Mouse (Mus musculus): ENCODE results near the gene Nrxn2. TPM values are rescaled to one million over a fixed set of nuclear protein-coding genes. Genes with fewer than 3 reads are reported as not detected.

The Nrxn2 gene
- polyA plus RNA-seq, 1 experiment from 2014 or later = 16.0 TPM

- Histone ChIP-seq H3K27me3 (no peaks in the 10 kb centered on the region), H3K36me3 (0 out of 2 replicates have a peak, but pooled peaks cover under 1% of the 10 kb centered on the region), H3K4me2 (replicated peaks) (no peak overlapping the region), H3K9ac (replicated peaks) (0 out of 2 replicates have a peak overlapping the region, but pooled peaks have one; percentile 28), H3K9me3 (0 out of 2 replicates have a peak, but pooled peaks cover 2% of the 10 kb centered on the region), H3K27ac (replicated peaks) (peak overlapping the region; percentile 76), H3K4me1 (peaks cover 43% of the 10 kb centered on the region), H3K4me3 (no peak overlapping the region)
- ATAC-seq (ENCODE audit: low FRiP score, low read depth) = peak; percentile 35; the same call in 1 of the 2 replicates
- WGBS = 41% methylated on average over 10 of the region's 10 CpGs
These were observed 46.0 kb downstream of the Nrxn2 start for GRCm38 (mm10) chr19:6464306-6465071.

- ATAC-seq (ENCODE audit: low FRiP score, low read depth) = peak; percentile 73
- peak overlapping the region; percentile 76 for H3K27ac ChIP-seq (replicated peaks)
- 0 out of 2 replicates have a peak, but pooled peaks cover 2% of the 10 kb centered on the region for H3K9me3 ChIP-seq
- H3K9ac ChIP-seq (replicated peaks) = no peak overlapping the region
- no peak overlapping the region for H3K4me2 ChIP-seq (replicated peaks)
- H3K4me3 ChIP-seq = no peak overlapping the region
- H3K36me3 ChIP-seq = no peaks in the 10 kb centered on the region
- H3K4me1 ChIP-seq = peaks cover 44% of the 10 kb centered on the region
- H3K27me3 ChIP-seq = no peaks in the 10 kb centered on the region
- WGBS = 26% methylated on average over 5 of the region's 5 CpGs
These were observed 46.6 kb downstream of the Nrxn2 start for GRCm38 (mm10) chr19:6465090-6465489.

- Histone ChIP-seq H3K4me1 (peaks cover 44% of the 10 kb centered on the region), H3K36me3 (no peaks in the 10 kb centered on the region; the same call in 1 of the 2 replicates)
These were observed 48.4 kb downstream of the Nrxn2 start for GRCm38 (mm10) chr19:6466945-6467344.

GRCm38 (mm10) chr19:6467374-6467979, 48.9 kb downstream of the Nrxn2 start:
- Histone ChIP-seq H3K36me3 (peaks cover 4% of the 10 kb centered on the region), H3K4me2 (replicated peaks) (no peak overlapping the region), H3K4me3 (no peak overlapping the region), H3K9ac (replicated peaks) (no peak overlapping the region), H3K9me3 (0 out of 2 replicates have a peak, but pooled peaks cover 2% of the 10 kb centered on the region), H3K27ac (replicated peaks) (no peak overlapping the region), H3K4me1 (peaks cover 42% of the 10 kb centered on the region), H3K27me3 (no peaks in the 10 kb centered on the region)
- 88% methylated on average over 15 of the region's 15 CpGs for WGBS
- ATAC-seq (ENCODE audit: low FRiP score, low read depth) = no peak

More at GRCm38 (mm10) chr19:6466945-6467344, 48.4 kb downstream of the Nrxn2 start:
- Histone ChIP-seq H3K9me3 (0 out of 2 replicates have a peak, but pooled peaks cover 2% of the 10 kb centered on the region), H3K27me3 (no peaks in the 10 kb centered on the region), H3K4me3 (no peak overlapping the region), H3K27ac (replicated peaks) (no peak overlapping the region), H3K4me2 (replicated peaks) (no peak overlapping the region), H3K9ac (replicated peaks) (no peak overlapping the region)
- ATAC-seq (ENCODE audit: low FRiP score, low read depth) = no peak
- 92% methylated on average over 3 of the region's 3 CpGs for WGBS

- Histone ChIP-seq H3K4me2 (replicated peaks) (no peak overlapping the region), H3K27ac (replicated peaks) (no peak overlapping the region), H3K4me3 (no peak overlapping the region), H3K36me3 (peaks cover 14% of the 10 kb centered on the region), H3K27me3 (no peaks in the 10 kb centered on the region), H3K9me3 (0 out of 2 replicates have a peak, but pooled peaks cover 2% of the 10 kb centered on the region), H3K4me1 (peaks cover 16% of the 10 kb centered on the region), H3K9ac (replicated peaks) (no peak overlapping the region)
- WGBS = 88% methylated on average over 5 of the region's 5 CpGs
- ATAC-seq (ENCODE audit: low FRiP score, low read depth) = no peak
These were observed 53.1 kb downstream of the Nrxn2 start for GRCm38 (mm10) chr19:6471630-6472029.

GRCm38 (mm10) chr19:6472821-6473220, 54.3 kb downstream of the Nrxn2 start:
- Histone ChIP-seq H3K27me3 (no peaks in the 10 kb centered on the region), H3K27ac (replicated peaks) (no peak overlapping the region), H3K9ac (replicated peaks) (no peak overlapping the region), H3K4me3 (no peak overlapping the region), H3K4me1 (peaks cover 16% of the 10 kb centered on the region), H3K36me3 (peaks cover 18% of the 10 kb centered on the region), H3K4me2 (replicated peaks) (no peak overlapping the region), H3K9me3 (no peaks in the 10 kb centered on the region)
- WGBS = 90% methylated on average over 9 of the region's 9 CpGs
- no peak for ATAC-seq (ENCODE audit: low FRiP score, low read depth)

GRCm38 (mm10) chr19:6474706-6475105, 56.2 kb downstream of the Nrxn2 start:
- WGBS = 49% methylated on average over 15 of the region's 15 CpGs
- H3K4me2 ChIP-seq (replicated peaks) = no peak overlapping the region
- peaks cover 18% of the 10 kb centered on the region for H3K36me3 ChIP-seq
- H3K9me3 ChIP-seq = no peaks in the 10 kb centered on the region
- no peak overlapping the region for H3K4me3 ChIP-seq
- H3K27me3 ChIP-seq = no peaks in the 10 kb centered on the region
- H3K27ac ChIP-seq (replicated peaks) = no peak overlapping the region
- H3K4me1 ChIP-seq = peaks cover 10% of the 10 kb centered on the region
- no peak for ATAC-seq (ENCODE audit: low FRiP score, low read depth)
- no peak overlapping the region; the same call in 1 of the 2 replicates for H3K9ac ChIP-seq (replicated peaks)

GRCm38 (mm10) chr19:6475129-6475528, 56.6 kb downstream of the Nrxn2 start:
- H3K9ac ChIP-seq (replicated peaks) = no peak overlapping the region; the same call in 1 of the 2 replicates
- H3K36me3 ChIP-seq = peaks cover 18% of the 10 kb centered on the region
- WGBS = 50% methylated on average over 5 of the region's 5 CpGs
- no peak overlapping the region for H3K27ac ChIP-seq (replicated peaks)
- no peaks in the 10 kb centered on the region for H3K27me3 ChIP-seq
- no peak overlapping the region for H3K4me3 ChIP-seq
- H3K9me3 ChIP-seq = no peaks in the 10 kb centered on the region
- H3K4me1 ChIP-seq = peaks cover 10% of the 10 kb centered on the region
- H3K4me2 ChIP-seq (replicated peaks) = no peak overlapping the region
- ATAC-seq (ENCODE audit: low FRiP score, low read depth) = no peak

GRCm38 (mm10) chr19:6477007-6477406, 58.5 kb downstream of the Nrxn2 start:
- WGBS = 75% methylated on average over 4 of the region's 4 CpGs
- Histone ChIP-seq H3K9me3 (no peaks in the 10 kb centered on the region), H3K4me1 (peaks cover 10% of the 10 kb centered on the region), H3K27me3 (no peaks in the 10 kb centered on the region; the same call in 1 of the 2 replicates), H3K9ac (replicated peaks) (no peak overlapping the region), H3K27ac (replicated peaks) (no peak overlapping the region), H3K36me3 (peaks cover 26% of the 10 kb centered on the region), H3K4me3 (no peak overlapping the region), H3K4me2 (replicated peaks) (no peak overlapping the region)
- no peak for ATAC-seq (ENCODE audit: low FRiP score, low read depth)

- H3K4me2 ChIP-seq (replicated peaks) = no peak overlapping the region
- H3K27me3 ChIP-seq = no peaks in the 10 kb centered on the region; the same call in 1 of the 2 replicates
- no peaks in the 10 kb centered on the region for H3K9me3 ChIP-seq
- no peak overlapping the region for H3K9ac ChIP-seq (replicated peaks)
- peaks cover 24% of the 10 kb centered on the region for H3K36me3 ChIP-seq
- no peak for ATAC-seq (ENCODE audit: low FRiP score, low read depth)
- H3K4me1 ChIP-seq = peaks cover 15% of the 10 kb centered on the region
- no peak overlapping the region for H3K27ac ChIP-seq (replicated peaks)
- H3K4me3 ChIP-seq = no peak overlapping the region
- WGBS = 93% methylated on average over 2 of the region's 2 CpGs
These were observed 60.0 kb downstream of the Nrxn2 start for GRCm38 (mm10) chr19:6478566-6478965.

- WGBS = 68% methylated on average over 6 of the region's 6 CpGs
- Histone ChIP-seq H3K4me1 (peaks cover 11% of the 10 kb centered on the region), H3K36me3 (0 out of 2 replicates have a peak, but pooled peaks cover 15% of the 10 kb centered on the region), H3K9me3 (no peaks in the 10 kb centered on the region), H3K27ac (replicated peaks) (no peak overlapping the region), H3K9ac (replicated peaks) (no peak overlapping the region), H3K4me2 (replicated peaks) (no peak overlapping the region), H3K4me3 (no peak overlapping the region), H3K27me3 (peaks cover 12% of the 10 kb centered on the region; the same call in 1 of the 2 replicates)
- ATAC-seq (ENCODE audit: low FRiP score, low read depth) = no peak
These were observed 64.4 kb downstream of the Nrxn2 start for GRCm38 (mm10) chr19:6482886-6483285.

GRCm38 (mm10) chr19:6485059-6485630, 66.6 kb downstream of the Nrxn2 start:
- ATAC-seq (ENCODE audit: low FRiP score, low read depth) = no peak
- Histone ChIP-seq H3K4me3 (no peak overlapping the region), H3K27me3 (peaks cover 19% of the 10 kb centered on the region), H3K9me3 (no peaks in the 10 kb centered on the region), H3K4me1 (peaks cover 11% of the 10 kb centered on the region), H3K27ac (replicated peaks) (no peak overlapping the region), H3K9ac (replicated peaks) (no peak overlapping the region), H3K36me3 (0 out of 2 replicates have a peak, but pooled peaks cover 15% of the 10 kb centered on the region), H3K4me2 (replicated peaks) (no peak overlapping the region)
- 89% methylated on average over 13 of the region's 13 CpGs for WGBS

Measured in midbrain, embryonic 12.5 days (tissue).